Mouse (Mus musculus): ENCODE measurements around the gene Snorc.

- TF ChIP-seq POLR2A (IDR thresholded peaks at IDR 0.05; ENCODE audit: low read depth, low read length) (no peak), CTCF (conservative IDR thresholded peaks at IDR 0.05; ENCODE audit: insufficient read depth, insufficient read length, low read depth, low read length) (no peak)
Observed at GRCm38 (mm10) chr1:87449432-87449831, 20.6 kb upstream of the Snorc start.

Measured in kidney, adult 2 months (tissue).